Mouse (Mus musculus) G1E (cell line): ENCODE results near the gene Nrp1.

Experiments used
- CTCF ChIP-seq: IDR thresholded peaks from 2 replicates; pipeline ENCODE4 v1.5.1; 2012; ENCODE audit warnings: low read depth, low read length, inconsistent platforms, mixed read lengths
- GATA1 ChIP-seq: IDR thresholded peaks from 2 replicates; pipeline ENCODE4 v1.6.1; 2012; ENCODE audit warnings: borderline replicate concordance, low read length, inconsistent platforms, mixed read lengths
- GATA2 ChIP-seq: IDR thresholded peaks from 2 replicates; pipeline ENCODE4 v1.6.1; 2012; ENCODE audit warnings: low read depth, low read length, inconsistent platforms, borderline replicate concordance
- POLR2AphosphoS5 ChIP-seq: IDR thresholded peaks from 2 replicates; pipeline ENCODE4 v1.6.1; 2012; ENCODE audit warnings: low read depth, low read length, inconsistent platforms; ENCODE audit not compliant: insufficient replicate concordance
- TAL1 ChIP-seq: conservative IDR thresholded peaks from 2 replicates; pipeline ENCODE4 v1.6.1; 2012; ENCODE audit warnings: low read depth, low read length, inconsistent platforms, mixed read lengths

DNA sequence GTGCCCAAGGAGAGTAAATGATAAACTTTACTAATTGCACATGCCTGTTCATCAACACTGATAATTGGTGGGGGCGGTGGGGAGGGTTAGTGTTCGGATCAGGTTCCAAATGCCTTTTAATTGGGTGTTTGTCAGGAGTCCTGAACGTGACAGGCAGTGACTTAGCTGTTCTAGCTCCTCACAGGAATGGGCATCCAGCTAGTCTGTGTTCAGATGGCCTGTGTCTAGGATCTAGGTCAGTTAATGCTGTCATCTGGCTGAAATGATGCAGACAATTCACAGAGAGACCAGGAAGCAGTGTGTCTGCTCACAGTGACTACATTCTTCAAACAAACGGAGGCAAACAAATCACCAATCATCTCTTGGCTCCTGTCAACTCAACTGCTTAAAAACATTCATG is 12.1 kb downstream of the Nrp1 start:
- no peak for TF ChIP-seq CTCF
- TF ChIP-seq GATA1: no peak
- no peak for TF ChIP-seq TAL1
- TF ChIP-seq POLR2AphosphoS5: no peak
- TF ChIP-seq GATA2: no peak
